ENCODE assay signal across 8 mouse cellular contexts in the genomic region with DNA sequence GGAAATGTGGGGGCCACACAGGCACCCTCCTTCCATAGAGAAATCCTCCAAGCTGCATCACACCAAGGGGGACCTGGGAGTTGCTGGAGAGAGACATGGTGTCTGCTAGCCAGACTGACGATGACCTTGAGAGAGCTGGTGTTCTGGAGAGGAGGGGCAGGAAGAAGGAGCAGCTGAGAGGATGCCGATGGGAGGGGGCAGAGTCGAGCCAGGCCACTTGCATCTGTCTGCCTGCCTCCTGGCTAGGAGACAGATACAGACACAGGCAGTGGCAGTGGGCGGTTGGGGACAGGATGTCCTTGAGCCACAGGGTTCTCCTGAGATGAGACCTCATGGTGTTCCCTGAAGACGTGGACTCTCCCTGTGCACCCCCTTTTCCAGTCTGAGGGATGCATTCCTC. TPM values are rescaled to one million over a fixed set of nuclear protein-coding genes. Genes with fewer than 3 reads are reported as not detected.
DNase-seq lines count a peak whose midpoint lies in the region; ATAC-seq lines count a peak whose summit lies in the region.

No protein-coding gene starts in this region.

- no peak overlapping the region for H3K9ac ChIP-seq in embryonic facial prominence, embryonic 15.5 days
- no peak overlapping the region for H3K9ac ChIP-seq in intestine, embryonic 15.5 days
- H3K9ac ChIP-seq in liver, embryonic 15.5 days = peak overlapping the region; percentile 28; the same call in 1 of the 2 replicates

- WGBS in embryonic facial prominence, embryonic 15.5 days = 13% methylated on average over 5 of the region's 5 CpGs
- WGBS in intestine, embryonic 15.5 days = 12% methylated on average over 5 of the region's 5 CpGs
- WGBS in liver, embryonic 15.5 days (ENCODE audit: insufficient replicate concordance) = 16% methylated on average over 5 of the region's 5 CpGs

- H3K4me1 ChIP-seq in embryonic facial prominence, embryonic 15.5 days = peaks cover 65% of the 10 kb centered on the region
- H3K4me1 ChIP-seq in intestine, embryonic 15.5 days (replicated peaks) = peaks cover 67% of the 10 kb centered on the region
- peaks cover 94% of the 10 kb centered on the region for H3K4me1 ChIP-seq in liver, embryonic 15.5 days (replicated peaks)

- ATAC-seq in embryonic facial prominence, embryonic 15.5 days (ENCODE audit: insufficient number of reproducible peaks, low FRiP score, low TSS enrichment, low read depth) = no peak
- no peak for ATAC-seq in intestine, embryonic 15.5 days
- ATAC-seq in liver, embryonic 15.5 days (ENCODE audit: insufficient read depth) = no peak
- no peak for ATAC-seq in cerebellum, adult (ENCODE audit: insufficient number of reproducible peaks, low FRiP score, low TSS enrichment)

- no peaks in the 10 kb centered on the region for H3K36me3 ChIP-seq in embryonic facial prominence, embryonic 15.5 days
- no peaks in the 10 kb centered on the region for H3K36me3 ChIP-seq in intestine, embryonic 15.5 days
- H3K36me3 ChIP-seq in liver, embryonic 15.5 days (replicated peaks) = no peaks in the 10 kb centered on the region

- DNase-seq in adrenal gland, adult (ENCODE audit: inconsistent age in 2 of 2, low spot score in 1 of 2) = peak; percentile 65 to 73
- DNase-seq in adrenal gland, adult 18-20 months (ENCODE audit: low spot score in 2 of 2) = no peak
- no peak for DNase-seq in cerebellum, adult 8-10 months
- no peak for DNase-seq in B cell, adult 2 months

- H3K27ac ChIP-seq in embryonic facial prominence, embryonic 15.5 days (replicated peaks) = peak overlapping the region; percentile 41; the same call in 1 of the 2 replicates
- 0 out of 2 replicates have a peak overlapping the region, but pooled peaks have one; percentile 9 for H3K27ac ChIP-seq in intestine, embryonic 15.5 days
- peak overlapping the region; percentile 62; the same call in 1 of the 2 replicates for H3K27ac ChIP-seq in liver, embryonic 15.5 days (replicated peaks)

- no peak overlapping the region for H3K4me2 ChIP-seq in embryonic facial prominence, embryonic 15.5 days (replicated peaks)
- no peak overlapping the region for H3K4me2 ChIP-seq in intestine, embryonic 15.5 days (replicated peaks)
- 0 out of 2 replicates have a peak overlapping the region, but pooled peaks have one; percentile 71 for H3K4me2 ChIP-seq in liver, embryonic 15.5 days

- H3K4me3 ChIP-seq in embryonic facial prominence, embryonic 15.5 days (replicated peaks) = no peak overlapping the region
- H3K4me3 ChIP-seq in intestine, embryonic 15.5 days (replicated peaks) = no peak overlapping the region
- no peak overlapping the region for H3K4me3 ChIP-seq in liver, embryonic 15.5 days (replicated peaks)

- H3K9me3 ChIP-seq in embryonic facial prominence, embryonic 15.5 days (replicated peaks) = no peaks in the 10 kb centered on the region
- H3K9me3 ChIP-seq in intestine, embryonic 15.5 days = no peaks in the 10 kb centered on the region
- H3K9me3 ChIP-seq in liver, embryonic 15.5 days (replicated peaks) = no peaks in the 10 kb centered on the region

- H3K27me3 ChIP-seq in embryonic facial prominence, embryonic 15.5 days = no peaks in the 10 kb centered on the region
- H3K27me3 ChIP-seq in intestine, embryonic 15.5 days (replicated peaks) = no peaks in the 10 kb centered on the region
- H3K27me3 ChIP-seq in liver, embryonic 15.5 days = no peaks in the 10 kb centered on the region

RNA-seq across cellular contexts. Expression of gene Optc, which starts 16.3 kb away (rescaled TPM):
- total RNA-seq in adrenal gland, adult 18-20 months (2021) = 1 to 10 TPM; 1.0 to 1.4 TPM
- polyA plus RNA-seq in embryonic facial prominence, embryonic 15.5 days (2015; fragmentation: Nextera tagmentation; extraction: Ambion mirVana) = 1.1 and 1.2 TPM in 2 replicates
- polyA plus RNA-seq in intestine, embryonic 15.5 days (2015; fragmentation: Nextera tagmentation; extraction: Ambion mirVana) = 1.2 TPM in 2 replicates
- polyA plus RNA-seq in liver, embryonic 15.5 days (2015; fragmentation: Nextera tagmentation; extraction: Ambion mirVana) = 0.08 and 0.13 TPM in 2 replicates

RNA-seq across cellular contexts. Expression of gene Prelp, which starts 29.7 kb away (rescaled TPM):
- total RNA-seq in adrenal gland, adult 18-20 months (2021) = 10 to 100 TPM; 43.0 to 91.5 TPM
- 6.7 and 8.2 TPM in 2 replicates for polyA plus RNA-seq in embryonic facial prominence, embryonic 15.5 days (2015; fragmentation: Nextera tagmentation; extraction: Ambion mirVana)
- 2.3 and 2.8 TPM in 2 replicates for polyA plus RNA-seq in intestine, embryonic 15.5 days (2015; fragmentation: Nextera tagmentation; extraction: Ambion mirVana)
- 3.5 and 3.7 TPM in 2 replicates for polyA plus RNA-seq in liver, embryonic 15.5 days (2015; fragmentation: Nextera tagmentation; extraction: Ambion mirVana)

Comparison
In these comparisons a context has a peak if more than half of its experiments do, and no peak if none do; other contexts are left out.
1. DNase-seq: peak in adrenal gland, adult (2 of 2); none in adrenal gland, adult 18-20 months (0 of 2), cerebellum, adult 8-10 months (single experiment) and B cell, adult 2 months (0 of 2).
2. H3K27ac ChIP-seq: peak in every context shown above with its lines; median percentile 62 in liver, embryonic 15.5 days; 41 in embryonic facial prominence, embryonic 15.5 days; 9 in intestine, embryonic 15.5 days.